Mouse (Mus musculus): ENCODE data around the gene Six6. TPM values are rescaled to one million over a fixed set of nuclear protein-coding genes. Genes with fewer than 3 reads are reported as not detected.

The Six6 gene
- polyA plus RNA-seq, 1 experiment from 2014 or later, result not detected

DNA sequence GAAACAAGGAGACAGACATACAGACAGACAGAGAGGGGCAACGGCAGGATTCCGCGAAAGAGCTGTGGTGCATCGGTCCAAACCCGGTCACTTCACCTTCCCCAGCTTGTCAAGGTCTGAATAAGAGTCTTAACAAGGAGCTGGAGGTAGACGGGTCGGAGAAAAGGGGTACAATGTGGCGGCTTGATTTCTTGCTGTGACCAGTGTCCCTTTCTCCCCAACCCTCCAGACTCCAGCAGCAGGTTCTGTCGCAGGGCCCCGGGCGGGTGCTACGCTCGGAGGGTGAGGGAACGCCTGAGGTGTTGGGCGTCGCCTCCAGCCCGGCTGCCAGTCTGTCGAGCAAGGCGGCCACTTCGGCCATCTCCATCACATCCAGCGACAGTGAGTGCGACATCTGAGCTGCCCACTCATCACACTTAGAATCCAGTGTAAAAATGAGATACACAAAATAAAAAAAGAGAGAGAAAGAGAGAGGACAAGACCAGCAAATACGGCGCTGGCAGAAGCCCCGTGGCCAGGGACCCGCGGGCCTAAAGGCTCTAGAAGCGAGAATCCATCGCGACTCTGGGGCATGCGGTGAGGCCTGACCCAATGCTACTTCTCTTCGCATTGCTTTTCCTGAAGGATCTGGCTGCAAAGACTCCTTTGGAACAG is 1.8 kb downstream of the Six6 start:
- Histone ChIP-seq H3K9ac (replicated peaks; ENCODE audit: low read depth, low read length) (no peak overlapping the region), H3K4me1 (ENCODE audit: control insufficient read depth, insufficient read depth, low read length) (0 out of 2 replicates have a peak, but pooled peaks cover 4% of the 10 kb centered on the region), H3K36me3 (ENCODE audit: control insufficient read depth, insufficient read depth, low read length) (no peaks in the 10 kb centered on the region), H3K9me3 (ENCODE audit: control insufficient read depth, low read length) (no peaks in the 10 kb centered on the region), H3K27me3 (ENCODE audit: control insufficient read depth, insufficient read depth, low read length) (peaks cover 60% of the 10 kb centered on the region), H3K27ac (ENCODE audit: low read depth, low read length) (no peak overlapping the region), H3K4me2 (ENCODE audit: low read depth, low read length) (no peak overlapping the region), H3K4me3 (ENCODE audit: low read depth, low read length) (no peak overlapping the region)
- WGBS, result under 1% methylated on average over 32 of the region's 32 CpGs
- ATAC-seq (ENCODE audit: low read depth), result no peak

DNA sequence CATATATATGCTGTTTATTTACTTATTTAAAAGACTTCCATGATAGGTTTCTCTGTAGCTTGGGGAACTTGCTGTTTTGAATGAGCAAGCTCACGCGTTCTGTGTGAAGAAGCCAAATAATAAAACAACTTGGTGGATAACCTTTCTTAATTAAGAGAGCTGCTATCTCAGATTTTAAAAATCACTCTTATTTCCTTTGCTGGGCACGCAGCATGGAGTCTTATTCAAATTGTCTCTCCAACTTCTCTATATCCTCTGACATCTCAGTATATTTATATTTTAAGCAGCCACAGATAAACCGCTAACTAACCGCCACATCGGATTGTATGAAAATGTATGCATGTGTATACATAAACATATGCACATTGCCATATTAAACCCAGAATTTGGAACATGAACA is 2.5 kb downstream of the Six6 start:
- Histone ChIP-seq H3K4me2 (ENCODE audit: low read depth, low read length) (no peak overlapping the region), H3K9me3 (ENCODE audit: control insufficient read depth, low read length) (no peaks in the 10 kb centered on the region), H3K4me3 (ENCODE audit: low read depth, low read length) (no peak overlapping the region), H3K36me3 (ENCODE audit: control insufficient read depth, insufficient read depth, low read length) (no peaks in the 10 kb centered on the region), H3K27me3 (ENCODE audit: control insufficient read depth, insufficient read depth, low read length) (peaks cover 61% of the 10 kb centered on the region), H3K27ac (ENCODE audit: low read depth, low read length) (no peak overlapping the region), H3K9ac (replicated peaks; ENCODE audit: low read depth, low read length) (no peak overlapping the region), H3K4me1 (ENCODE audit: control insufficient read depth, insufficient read depth, low read length) (0 out of 2 replicates have a peak, but pooled peaks cover 4% of the 10 kb centered on the region)
- 14% methylated on average over 6 of the region's 6 CpGs for WGBS
- no peak for ATAC-seq (ENCODE audit: low read depth)

DNA sequence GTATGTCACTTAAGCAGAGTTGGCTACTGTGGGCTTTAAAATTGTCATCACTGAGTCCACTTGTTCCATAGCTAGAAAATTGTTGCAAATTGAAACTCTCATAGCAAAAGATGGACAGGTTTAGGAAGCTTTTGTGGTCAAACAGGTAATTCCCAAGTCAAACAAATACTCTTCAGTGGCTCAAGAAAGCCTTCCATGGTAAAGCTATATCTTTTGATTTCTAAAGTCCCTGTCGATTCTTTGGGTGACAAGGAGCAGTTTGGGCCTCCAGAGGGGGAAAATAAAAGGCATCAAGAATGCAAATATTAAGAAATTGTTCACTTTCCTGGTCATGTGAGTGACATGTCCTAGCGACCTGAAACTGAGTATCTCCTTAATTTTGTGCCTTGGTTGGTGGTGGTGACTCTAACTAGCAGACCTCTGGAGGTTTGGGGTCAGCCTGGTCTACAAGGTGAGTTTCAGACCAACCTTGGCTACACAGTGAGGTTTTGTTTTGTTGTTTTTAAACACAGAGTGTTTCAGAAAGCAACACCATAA is 4.0 kb downstream of the Six6 start:
- WGBS, result 5% methylated on average over 2 of the region's 2 CpGs
- Histone ChIP-seq H3K36me3 (ENCODE audit: control insufficient read depth, insufficient read depth, low read length) (no peaks in the 10 kb centered on the region), H3K9me3 (ENCODE audit: control insufficient read depth, low read length) (no peaks in the 10 kb centered on the region), H3K4me3 (ENCODE audit: low read depth, low read length) (no peak overlapping the region), H3K4me2 (ENCODE audit: low read depth, low read length) (no peak overlapping the region), H3K27ac (ENCODE audit: low read depth, low read length) (no peak overlapping the region), H3K4me1 (ENCODE audit: control insufficient read depth, insufficient read depth, low read length) (0 out of 2 replicates have a peak, but pooled peaks cover 4% of the 10 kb centered on the region), H3K9ac (replicated peaks; ENCODE audit: low read depth, low read length) (no peak overlapping the region), H3K27me3 (ENCODE audit: control insufficient read depth, insufficient read depth, low read length) (peaks cover 65% of the 10 kb centered on the region)
- no peak for ATAC-seq (ENCODE audit: low read depth)

DNA sequence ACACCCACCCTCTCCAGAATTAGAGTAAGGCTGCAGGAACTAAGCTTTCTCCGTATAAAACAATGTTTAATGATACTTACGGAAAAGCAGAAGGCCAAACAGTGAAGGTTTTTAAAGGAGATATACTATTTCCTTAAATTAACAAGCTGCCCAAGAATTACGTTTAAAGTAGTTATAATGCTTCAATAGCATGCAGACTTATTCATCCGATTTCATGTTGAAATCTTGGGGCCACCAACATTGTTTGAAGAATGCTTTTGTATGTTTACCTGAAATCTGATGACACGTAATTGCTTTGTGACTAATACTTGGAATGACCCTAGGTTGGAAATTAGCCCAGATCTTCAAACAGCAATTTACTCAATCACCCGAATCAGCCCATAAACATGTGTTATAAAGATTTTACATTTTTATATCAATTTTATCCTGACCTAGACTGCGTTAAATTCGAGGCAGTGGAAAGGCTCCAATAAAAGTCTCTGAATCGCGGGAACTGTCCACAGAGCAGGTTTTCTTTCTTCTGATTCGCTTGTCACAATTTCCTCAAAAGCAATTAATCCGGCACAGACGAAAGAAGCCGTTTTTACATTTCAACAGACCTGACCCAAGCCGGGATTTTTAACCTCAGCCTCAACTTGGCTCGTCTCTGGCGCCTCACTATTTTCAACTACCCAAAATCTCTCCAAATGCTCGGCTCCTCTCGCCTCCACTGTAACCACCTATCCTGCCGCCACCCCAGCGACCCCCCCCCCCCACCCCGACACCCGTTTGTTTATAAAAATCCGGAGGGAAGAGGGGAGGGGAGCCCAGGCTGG is 4.9 kb downstream of the Six6 start:
- H3K4me3 ChIP-seq (ENCODE audit: low read depth, low read length), result peak overlapping the region; percentile 26; the same call in 1 of the 2 replicates

DNA sequence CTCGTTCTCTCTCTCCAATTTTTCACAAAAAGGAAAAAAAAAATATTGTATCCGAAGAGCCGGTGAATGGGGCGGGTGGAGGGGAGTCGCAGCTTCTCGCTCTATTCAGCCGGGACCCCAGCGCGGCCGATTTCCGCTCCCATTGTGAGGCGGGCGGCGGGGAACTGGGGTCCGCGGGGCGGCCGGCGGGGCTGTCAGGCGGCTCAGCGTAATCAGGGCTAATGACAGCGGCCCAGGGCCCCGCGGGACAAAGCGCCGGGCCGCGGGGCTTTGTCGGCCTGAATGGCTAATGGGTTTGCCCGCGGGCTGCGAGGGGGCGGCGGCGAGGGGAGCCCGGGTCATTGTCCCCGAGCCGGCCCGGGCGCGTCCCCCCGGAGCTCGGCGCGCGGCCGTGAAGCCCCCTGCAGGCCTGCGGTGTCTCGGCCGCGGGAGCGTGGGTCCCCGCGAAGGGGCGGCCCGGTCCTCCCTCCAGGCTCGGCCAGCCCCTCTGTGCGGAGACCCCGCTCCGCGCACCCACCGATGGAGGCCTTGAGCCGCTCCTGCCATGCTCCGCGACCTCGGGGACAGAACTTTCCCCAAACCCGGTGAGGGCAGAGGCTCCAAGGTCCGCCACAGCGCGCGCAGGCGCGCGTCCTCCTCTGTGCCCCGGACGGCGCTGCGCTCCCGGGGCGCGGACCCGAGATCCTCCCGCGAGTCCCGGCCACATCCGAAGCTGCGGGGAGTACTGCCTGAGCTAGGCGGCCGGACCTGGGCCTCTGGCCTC is 5.8 kb downstream of the Six6 start:
- peaks cover 61% of the 10 kb centered on the region for H3K27me3 ChIP-seq (ENCODE audit: control insufficient read depth, insufficient read depth, low read length)
- H3K9me3 ChIP-seq (ENCODE audit: control insufficient read depth, low read length), result no peaks in the 10 kb centered on the region
- H3K27ac ChIP-seq (ENCODE audit: low read depth, low read length), result no peak overlapping the region
- peak overlapping the region; percentile 43 for H3K4me2 ChIP-seq (ENCODE audit: low read depth, low read length)
- under 1% methylated on average over 64 of the region's 89 CpGs for WGBS
- H3K36me3 ChIP-seq (ENCODE audit: control insufficient read depth, insufficient read depth, low read length), result no peaks in the 10 kb centered on the region
- H3K4me1 ChIP-seq (ENCODE audit: control insufficient read depth, insufficient read depth, low read length), result 0 out of 2 replicates have a peak, but pooled peaks cover 4% of the 10 kb centered on the region
- H3K9ac ChIP-seq (replicated peaks; ENCODE audit: low read depth, low read length), result no peak overlapping the region
- peak overlapping the region; percentile 26 for H3K4me3 ChIP-seq (ENCODE audit: low read depth, low read length)
- ATAC-seq (ENCODE audit: low read depth), result peak; percentile 60; the same call in 1 of the 2 replicates

More for the DNA sequence above, 4.9 kb downstream of the Six6 start:
- Histone ChIP-seq H3K27ac (ENCODE audit: low read depth, low read length) (no peak overlapping the region), H3K36me3 (ENCODE audit: control insufficient read depth, insufficient read depth, low read length) (no peaks in the 10 kb centered on the region), H3K4me2 (ENCODE audit: low read depth, low read length) (peak overlapping the region; percentile 43), H3K4me1 (ENCODE audit: control insufficient read depth, insufficient read depth, low read length) (0 out of 2 replicates have a peak, but pooled peaks cover 4% of the 10 kb centered on the region), H3K27me3 (ENCODE audit: control insufficient read depth, insufficient read depth, low read length) (peaks cover 63% of the 10 kb centered on the region), H3K9me3 (ENCODE audit: control insufficient read depth, low read length) (no peaks in the 10 kb centered on the region), H3K9ac (replicated peaks; ENCODE audit: low read depth, low read length) (no peak overlapping the region)
- WGBS, result 1% methylated on average over 24 of the region's 24 CpGs
- no peak for ATAC-seq (ENCODE audit: low read depth)

DNA sequence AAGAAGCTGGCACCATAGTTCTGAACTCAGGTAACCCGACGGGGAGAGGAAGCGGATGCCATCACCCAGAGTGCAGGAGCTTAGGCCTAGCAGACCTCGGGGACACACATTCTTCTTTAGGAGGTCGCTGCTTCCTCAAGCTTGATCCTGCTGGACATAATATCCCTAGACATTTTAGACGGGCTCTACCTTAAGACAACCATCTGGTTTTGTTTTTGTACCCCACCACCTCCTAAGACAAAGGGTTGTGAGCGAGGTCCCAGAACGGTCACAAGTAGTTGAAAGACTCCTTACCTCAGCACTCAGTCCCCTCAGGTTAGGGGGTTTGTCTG is 6.3 kb downstream of the Six6 start:
- peak overlapping the region; percentile 43; the same call in 1 of the 2 replicates for H3K4me2 ChIP-seq (ENCODE audit: low read depth, low read length)
- ATAC-seq (ENCODE audit: low read depth), result peak; percentile 34; the same call in 1 of the 2 replicates
- no peaks in the 10 kb centered on the region for H3K36me3 ChIP-seq (ENCODE audit: control insufficient read depth, insufficient read depth, low read length)
- H3K4me3 ChIP-seq (ENCODE audit: low read depth, low read length), result no peak overlapping the region
- no peak overlapping the region for H3K27ac ChIP-seq (ENCODE audit: low read depth, low read length)
- H3K27me3 ChIP-seq (ENCODE audit: control insufficient read depth, insufficient read depth, low read length), result peaks cover 58% of the 10 kb centered on the region
- 0 out of 2 replicates have a peak, but pooled peaks cover 4% of the 10 kb centered on the region for H3K4me1 ChIP-seq (ENCODE audit: control insufficient read depth, insufficient read depth, low read length)
- H3K9me3 ChIP-seq (ENCODE audit: control insufficient read depth, low read length), result no peaks in the 10 kb centered on the region
- 7% methylated on average over 8 of the region's 8 CpGs for WGBS
- no peak overlapping the region for H3K9ac ChIP-seq (replicated peaks; ENCODE audit: low read depth, low read length)

DNA sequence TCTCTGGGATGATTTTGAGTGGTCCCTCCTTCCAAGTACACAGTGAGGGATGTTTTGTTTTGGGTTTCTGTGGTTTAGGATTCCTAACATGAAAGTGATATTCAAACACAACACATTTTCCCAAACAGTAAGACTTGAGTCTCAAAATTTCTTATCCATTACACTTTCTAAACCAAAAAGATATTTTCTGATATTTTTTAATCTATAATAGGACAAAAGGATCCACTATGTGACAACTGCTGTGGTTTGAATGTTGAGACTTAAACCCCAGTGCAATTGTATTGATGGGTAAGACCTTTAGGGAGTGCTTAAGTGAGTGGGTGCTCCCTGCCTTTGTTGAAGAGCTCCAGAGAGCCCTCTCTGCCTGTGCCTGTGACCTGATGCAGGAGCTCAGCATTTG is 7.1 kb downstream of the Six6 start:
- Histone ChIP-seq H3K27me3 (ENCODE audit: control insufficient read depth, insufficient read depth, low read length) (peaks cover 51% of the 10 kb centered on the region), H3K4me2 (ENCODE audit: low read depth, low read length) (no peak overlapping the region), H3K27ac (ENCODE audit: low read depth, low read length) (no peak overlapping the region), H3K9me3 (ENCODE audit: control insufficient read depth, low read length) (no peaks in the 10 kb centered on the region), H3K4me1 (ENCODE audit: control insufficient read depth, insufficient read depth, low read length) (0 out of 2 replicates have a peak, but pooled peaks cover 4% of the 10 kb centered on the region), H3K9ac (replicated peaks; ENCODE audit: low read depth, low read length) (no peak overlapping the region), H3K4me3 (ENCODE audit: low read depth, low read length) (no peak overlapping the region; the same call in 1 of the 2 replicates), H3K36me3 (ENCODE audit: control insufficient read depth, insufficient read depth, low read length) (no peaks in the 10 kb centered on the region)
- ATAC-seq (ENCODE audit: low read depth), result no peak

DNA sequence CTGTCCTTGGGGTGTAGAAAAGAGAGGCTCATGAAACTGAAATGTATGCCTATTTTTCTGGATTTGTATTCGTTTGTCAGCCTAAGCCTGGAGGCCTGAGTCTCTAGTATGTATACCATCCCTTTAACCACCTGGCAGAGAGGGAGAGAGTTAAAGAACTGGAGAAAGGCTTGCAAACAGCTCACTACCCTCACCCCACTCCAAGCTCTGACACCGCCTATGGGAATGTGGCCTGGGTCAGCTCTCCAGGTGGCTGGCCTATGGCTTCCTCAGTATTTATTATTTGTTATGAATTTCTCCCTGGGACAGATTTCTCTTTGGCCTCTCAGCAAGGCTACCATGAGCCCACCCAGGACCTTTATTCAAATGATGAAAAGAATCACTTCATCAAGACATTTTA is 7.6 kb downstream of the Six6 start:
- 22% methylated on average over 2 of the region's 2 CpGs for WGBS
- ATAC-seq (ENCODE audit: low read depth), result no peak

More for the DNA sequence above, 7.6 kb downstream of the Six6 start:
- H3K4me1 ChIP-seq (ENCODE audit: control insufficient read depth, insufficient read depth, low read length), result 0 out of 2 replicates have a peak, but pooled peaks cover 4% of the 10 kb centered on the region
- no peak overlapping the region for H3K4me2 ChIP-seq (ENCODE audit: low read depth, low read length)
- H3K27me3 ChIP-seq (ENCODE audit: control insufficient read depth, insufficient read depth, low read length), result peaks cover 48% of the 10 kb centered on the region
- H3K9ac ChIP-seq (replicated peaks; ENCODE audit: low read depth, low read length), result no peak overlapping the region
- H3K36me3 ChIP-seq (ENCODE audit: control insufficient read depth, insufficient read depth, low read length), result no peaks in the 10 kb centered on the region
- no peaks in the 10 kb centered on the region for H3K9me3 ChIP-seq (ENCODE audit: control insufficient read depth, low read length)
- H3K27ac ChIP-seq (ENCODE audit: low read depth, low read length), result no peak overlapping the region
- H3K4me3 ChIP-seq (ENCODE audit: low read depth, low read length), result no peak overlapping the region
